Mouse (Mus musculus): ENCODE measurements at regions not wholly inside any gene's neighbourhood (a gene's known extent, or its start where the extent isn't known, plus 50 kb on each side); places are given as distances from the start of the nearest gene placed in this dataset.

GRCm38 (mm10) chr3:21984807-21985206 lies 91.6 kb upstream of the Tbl1xr1 start:
- H3K4me1 ChIP-seq (ENCODE audit: insufficient read depth, low read depth, low read length), result no peaks in the 10 kb centered on the region
- H3K27me3 ChIP-seq (replicated peaks; ENCODE audit: insufficient read depth, low read length), result no peaks in the 10 kb centered on the region
- no peaks in the 10 kb centered on the region for H3K36me3 ChIP-seq (ENCODE audit: insufficient read depth, low read length)
- H3K4me2 ChIP-seq (replicated peaks; ENCODE audit: low read depth, low read length), result no peak overlapping the region
- no peak overlapping the region for H3K27ac ChIP-seq (ENCODE audit: low read length)
- DNase-seq (ENCODE audit: low spot score), result no peak
- H3K9me3 ChIP-seq (ENCODE audit: low read length), result no peaks in the 10 kb centered on the region
- TF ChIP-seq CTCF (IDR thresholded peaks at IDR 0.05) (no peak), EP300 (IDR thresholded peaks at IDR 0.05) (no peak)
- no peak for ATAC-seq
- 70% methylated on average over 2 of the region's 2 CpGs for WGBS
- H3K4me3 ChIP-seq (ENCODE audit: low read depth, low read length), result no peak overlapping the region
- no peak overlapping the region for H3K9ac ChIP-seq (replicated peaks; ENCODE audit: low read depth)

- ATAC-seq, result peak; percentile 83
These were observed 90.1 kb upstream of the Tbl1xr1 start for GRCm38 (mm10) chr3:21986164-21986892.

GRCm38 (mm10) chr3:21986893-21987250 lies 89.6 kb upstream of the Tbl1xr1 start:
- H3K9me3 ChIP-seq (ENCODE audit: low read length), result no peaks in the 10 kb centered on the region
- no peaks in the 10 kb centered on the region for H3K36me3 ChIP-seq (ENCODE audit: insufficient read depth, low read length)
- no peaks in the 10 kb centered on the region for H3K27me3 ChIP-seq (replicated peaks; ENCODE audit: insufficient read depth, low read length)
- H3K4me3 ChIP-seq (ENCODE audit: low read depth, low read length), result no peak overlapping the region
- no peak overlapping the region for H3K27ac ChIP-seq (ENCODE audit: low read length)
- no peak overlapping the region for H3K4me2 ChIP-seq (replicated peaks; ENCODE audit: low read depth, low read length)
- no peak for DNase-seq (ENCODE audit: low spot score)
- 81% methylated on average over 2 of the region's 2 CpGs for WGBS
- peak; percentile 40 for ATAC-seq
- H3K4me1 ChIP-seq (ENCODE audit: insufficient read depth, low read depth, low read length), result no peaks in the 10 kb centered on the region
- TF ChIP-seq EP300 (IDR thresholded peaks at IDR 0.05) (no peak), CTCF (IDR thresholded peaks at IDR 0.05) (no peak)
- H3K9ac ChIP-seq (replicated peaks; ENCODE audit: low read depth), result no peak overlapping the region

More at GRCm38 (mm10) chr3:21986164-21986892, 90.1 kb upstream of the Tbl1xr1 start:
- TF ChIP-seq EP300 (IDR thresholded peaks at IDR 0.05) (peak; percentile 10; the same call in 1 of the 2 replicates), CTCF (IDR thresholded peaks at IDR 0.05) (no peak)
- no peaks in the 10 kb centered on the region for H3K9me3 ChIP-seq (ENCODE audit: low read length)
- no peaks in the 10 kb centered on the region for H3K36me3 ChIP-seq (ENCODE audit: insufficient read depth, low read length)
- H3K9ac ChIP-seq (replicated peaks; ENCODE audit: low read depth), result no peak overlapping the region
- no peak overlapping the region for H3K4me2 ChIP-seq (replicated peaks; ENCODE audit: low read depth, low read length)
- no peak overlapping the region for H3K4me3 ChIP-seq (ENCODE audit: low read depth, low read length)
- H3K4me1 ChIP-seq (ENCODE audit: insufficient read depth, low read depth, low read length), result no peaks in the 10 kb centered on the region
- no peak overlapping the region for H3K27ac ChIP-seq (ENCODE audit: low read length)
- WGBS, result 47% methylated on average over 5 of the region's 5 CpGs
- peak; percentile 51 for DNase-seq (ENCODE audit: low spot score)
- no peaks in the 10 kb centered on the region for H3K27me3 ChIP-seq (replicated peaks; ENCODE audit: insufficient read depth, low read length)

- no peak overlapping the region for H3K4me2 ChIP-seq (replicated peaks; ENCODE audit: low read depth, low read length)
These were observed 88.9 kb upstream of the Tbl1xr1 start for GRCm38 (mm10) chr3:21987455-21988009.

GRCm38 (mm10) chr3:21988010-21988531 lies 88.4 kb upstream of the Tbl1xr1 start:
- H3K9me3 ChIP-seq (ENCODE audit: low read length), result no peaks in the 10 kb centered on the region
- no peaks in the 10 kb centered on the region for H3K36me3 ChIP-seq (ENCODE audit: insufficient read depth, low read length)
- peak; percentile 42 for DNase-seq (ENCODE audit: low spot score)
- WGBS, result 82% methylated on average over 8 of the region's 8 CpGs
- no peaks in the 10 kb centered on the region for H3K27me3 ChIP-seq (replicated peaks; ENCODE audit: insufficient read depth, low read length)
- TF ChIP-seq CTCF (IDR thresholded peaks at IDR 0.05), result no peak
- no peak for TF ChIP-seq EP300 (IDR thresholded peaks at IDR 0.05)
- H3K4me3 ChIP-seq (ENCODE audit: low read depth, low read length), result no peak overlapping the region
- H3K4me2 ChIP-seq (replicated peaks; ENCODE audit: low read depth, low read length), result no peak overlapping the region
- ATAC-seq, result no peak
- no peak overlapping the region for H3K27ac ChIP-seq (ENCODE audit: low read length)
- no peaks in the 10 kb centered on the region for H3K4me1 ChIP-seq (ENCODE audit: insufficient read depth, low read depth, low read length)
- H3K9ac ChIP-seq (replicated peaks; ENCODE audit: low read depth), result no peak overlapping the region

More at GRCm38 (mm10) chr3:21987455-21988009, 88.9 kb upstream of the Tbl1xr1 start:
- H3K27me3 ChIP-seq (replicated peaks; ENCODE audit: insufficient read depth, low read length), result no peaks in the 10 kb centered on the region
- no peaks in the 10 kb centered on the region for H3K4me1 ChIP-seq (ENCODE audit: insufficient read depth, low read depth, low read length)
- H3K9me3 ChIP-seq (ENCODE audit: low read length), result no peaks in the 10 kb centered on the region
- no peak overlapping the region for H3K4me3 ChIP-seq (ENCODE audit: low read depth, low read length)
- 85% methylated on average over 5 of the region's 5 CpGs for WGBS
- no peak overlapping the region for H3K9ac ChIP-seq (replicated peaks; ENCODE audit: low read depth)
- ATAC-seq (no peak), DNase-seq (ENCODE audit: low spot score) (no peak)
- no peaks in the 10 kb centered on the region for H3K36me3 ChIP-seq (ENCODE audit: insufficient read depth, low read length)
- no peak for TF ChIP-seq CTCF (IDR thresholded peaks at IDR 0.05)
- TF ChIP-seq EP300 (IDR thresholded peaks at IDR 0.05), result no peak
- H3K27ac ChIP-seq (ENCODE audit: low read length), result no peak overlapping the region

- no peaks in the 10 kb centered on the region for H3K27me3 ChIP-seq (replicated peaks; ENCODE audit: insufficient read depth, low read length)
- DNase-seq (ENCODE audit: low spot score) (no peak), ATAC-seq (no peak)
- no peaks in the 10 kb centered on the region for H3K9me3 ChIP-seq (ENCODE audit: low read length)
- H3K4me1 ChIP-seq (ENCODE audit: insufficient read depth, low read depth, low read length), result no peaks in the 10 kb centered on the region; the same call in 1 of the 2 replicates
- WGBS, result 93% methylated on average over 4 of the region's 4 CpGs
- no peak overlapping the region for H3K4me3 ChIP-seq (ENCODE audit: low read depth, low read length)
- TF ChIP-seq EP300 (IDR thresholded peaks at IDR 0.05) (no peak), CTCF (IDR thresholded peaks at IDR 0.05) (no peak)
- no peak overlapping the region for H3K4me2 ChIP-seq (replicated peaks; ENCODE audit: low read depth, low read length)
- no peak overlapping the region for H3K27ac ChIP-seq (ENCODE audit: low read length)
- H3K9ac ChIP-seq (replicated peaks; ENCODE audit: low read depth), result no peak overlapping the region
- no peaks in the 10 kb centered on the region for H3K36me3 ChIP-seq (ENCODE audit: insufficient read depth, low read length)
These were observed 85.9 kb upstream of the Tbl1xr1 start for GRCm38 (mm10) chr3:21990526-21990925.
